Mouse (Mus musculus) neural tube, embryonic 15.5 days (tissue): ENCODE measurements around the gene Smg6. TPM values are rescaled to one million over a fixed set of nuclear protein-coding genes. Genes with fewer than 3 reads are reported as not detected.

Experiments
- ATAC-seq: fragments of 200-750 bp; cut with Nextera tagmentation; 2 replicates; pipeline ENCODE4 v1.8.0; 2017; ENCODE audit warnings: mild to moderate bottlenecking, moderate TSS enrichment, moderate library complexity; ENCODE audit not compliant: low FRiP score
- H3K27ac ChIP-seq: fragments of 300-500 bp; sonication (generic); replicated peaks from 2 replicates; pipeline ENCODE4 v1.5.1; 2015; ENCODE audit warnings: mild to moderate bottlenecking, inconsistent platforms
- H3K27me3 ChIP-seq: fragments of 300-500 bp; sonication (generic); replicated peaks from 2 replicates; pipeline ENCODE4 v1.6.1; 2015; ENCODE audit warnings: inconsistent platforms
- H3K36me3 ChIP-seq: fragments of 300-500 bp; sonication (generic); 2 replicates; pipeline ENCODE4 v1.6.1; 2015; ENCODE audit warnings: inconsistent platforms
- H3K4me1 ChIP-seq: fragments of 300-500 bp; sonication (generic); 2 replicates; pipeline ENCODE4 v1.6.1; 2015; ENCODE audit warnings: inconsistent platforms
- H3K4me2 ChIP-seq: fragments of 300-500 bp; sonication (generic); 2 replicates; pipeline ENCODE4 v1.6.1; 2015; ENCODE audit warnings: inconsistent platforms, mild to moderate bottlenecking, moderate library complexity
- H3K4me3 ChIP-seq: fragments of 300-500 bp; sonication (generic); replicated peaks from 2 replicates; pipeline ENCODE4 v1.5.1; 2015; ENCODE audit warnings: mild to moderate bottlenecking, inconsistent platforms
- H3K9ac ChIP-seq: fragments of 300-500 bp; sonication (generic); replicated peaks from 2 replicates; pipeline ENCODE4 v1.6.1; 2015; ENCODE audit warnings: mild to moderate bottlenecking, inconsistent platforms
- H3K9me3 ChIP-seq: fragments of 300-500 bp; sonication (generic); replicated peaks from 2 replicates; pipeline ENCODE4 v1.6.1; 2016; ENCODE audit warnings: inconsistent platforms
- WGBS: fragments of 180-500 bp; shearing (Covaris S2); methylation state at CpG from one replicate; pipeline ENCODE4 v1.1.7; 2015; ENCODE audit warnings: mixed read lengths; 5-methylcytosine and 5-hydroxymethylcytosine counted together
- polyA plus RNA-seq: library from polyadenylated mRNA; unstranded; fragments of >200 nt; fragmentation: Nextera tagmentation; extraction: Ambion mirVana; gene quantifications from 2 replicates; pipeline ENCODE4 v1.2.1, GENCODE M21; 2015

Gene Smg6
- polyA plus RNA-seq, 1 experiment from 2014 or later, result 13.3 TPM

- no peak for ATAC-seq
- H3K27ac ChIP-seq, result peak overlapping the region; percentile 63
- H3K9me3 ChIP-seq, result no peaks in the 10 kb centered on the region
- H3K4me2 ChIP-seq, result no peak overlapping the region
- 35% methylated on average over 11 of the region's 11 CpGs for WGBS
- H3K4me3 ChIP-seq, result no peak overlapping the region
- no peaks in the 10 kb centered on the region for H3K27me3 ChIP-seq
- peaks cover 20% of the 10 kb centered on the region for H3K36me3 ChIP-seq
- peaks cover 38% of the 10 kb centered on the region for H3K4me1 ChIP-seq
- no peak overlapping the region for H3K9ac ChIP-seq
Observed at GRCm38 (mm10) chr11:75139122-75139963, 213.7 kb downstream of the Smg6 start.

GRCm38 (mm10) chr11:75140431-75140830 lies 214.8 kb downstream of the Smg6 start:
- Histone ChIP-seq H3K27ac (peak overlapping the region; percentile 68; the same call in 1 of the 2 replicates), H3K27me3 (no peaks in the 10 kb centered on the region), H3K4me2 (no peak overlapping the region), H3K4me1 (peaks cover 27% of the 10 kb centered on the region), H3K4me3 (no peak overlapping the region), H3K9ac (no peak overlapping the region), H3K9me3 (no peaks in the 10 kb centered on the region), H3K36me3 (peaks cover 23% of the 10 kb centered on the region)
- ATAC-seq, result no peak
- WGBS, result 81% methylated on average over 5 of the region's 5 CpGs

- Histone ChIP-seq H3K4me2 (no peak overlapping the region), H3K36me3 (peaks cover 21% of the 10 kb centered on the region), H3K9ac (no peak overlapping the region), H3K27ac (no peak overlapping the region), H3K27me3 (no peaks in the 10 kb centered on the region), H3K9me3 (no peaks in the 10 kb centered on the region), H3K4me1 (peaks cover 25% of the 10 kb centered on the region), H3K4me3 (no peak overlapping the region)
- no peak for ATAC-seq
- WGBS, result 79% methylated on average over 3 of the region's 3 CpGs
Observed at GRCm38 (mm10) chr11:75141038-75141437, 215.4 kb downstream of the Smg6 start.

GRCm38 (mm10) chr11:75141913-75142312 lies 216.3 kb downstream of the Smg6 start:
- Histone ChIP-seq H3K27me3 (no peaks in the 10 kb centered on the region), H3K9ac (no peak overlapping the region), H3K4me3 (no peak overlapping the region), H3K36me3 (peaks cover 19% of the 10 kb centered on the region), H3K4me1 (peaks cover 25% of the 10 kb centered on the region), H3K27ac (no peak overlapping the region; the same call in 1 of the 2 replicates), H3K9me3 (no peaks in the 10 kb centered on the region), H3K4me2 (no peak overlapping the region)
- 74% methylated on average over 1 of the region's 1 CpGs for WGBS
- no peak for ATAC-seq

GRCm38 (mm10) chr11:75142749-75143148 lies 217.1 kb downstream of the Smg6 start:
- WGBS, result 89% methylated on average over 4 of the region's 4 CpGs
- H3K4me3 ChIP-seq, result no peak overlapping the region
- H3K27ac ChIP-seq, result no peak overlapping the region
- no peaks in the 10 kb centered on the region for H3K27me3 ChIP-seq
- H3K9me3 ChIP-seq, result no peaks in the 10 kb centered on the region
- no peak overlapping the region for H3K4me2 ChIP-seq
- peaks cover 33% of the 10 kb centered on the region for H3K4me1 ChIP-seq
- peaks cover 19% of the 10 kb centered on the region for H3K36me3 ChIP-seq
- no peak overlapping the region for H3K9ac ChIP-seq
- no peak for ATAC-seq

GRCm38 (mm10) chr11:75145841-75146240 lies 220.2 kb downstream of the Smg6 start:
- ATAC-seq, result no peak
- peaks cover 22% of the 10 kb centered on the region for H3K4me1 ChIP-seq
- H3K4me3 ChIP-seq, result no peak overlapping the region
- no peak overlapping the region for H3K9ac ChIP-seq
- no peak overlapping the region for H3K4me2 ChIP-seq
- no peak overlapping the region for H3K27ac ChIP-seq
- H3K27me3 ChIP-seq, result no peaks in the 10 kb centered on the region
- H3K36me3 ChIP-seq, result peaks cover 28% of the 10 kb centered on the region
- H3K9me3 ChIP-seq, result no peaks in the 10 kb centered on the region
- WGBS, result 80% methylated on average over 2 of the region's 2 CpGs

GRCm38 (mm10) chr11:75147106-75147845 lies 221.7 kb downstream of the Smg6 start:
- H3K4me2 ChIP-seq, result no peak overlapping the region
- ATAC-seq, result peak; percentile 82
- H3K9me3 ChIP-seq, result no peaks in the 10 kb centered on the region
- no peak overlapping the region for H3K4me3 ChIP-seq
- peaks cover 28% of the 10 kb centered on the region for H3K36me3 ChIP-seq
- H3K27me3 ChIP-seq, result no peaks in the 10 kb centered on the region
- no peak overlapping the region for H3K9ac ChIP-seq
- peaks cover 18% of the 10 kb centered on the region for H3K4me1 ChIP-seq
- H3K27ac ChIP-seq, result peak overlapping the region; percentile 74
- 10% methylated on average over 11 of the region's 11 CpGs for WGBS

GRCm38 (mm10) chr11:75147846-75148168 lies 222.2 kb downstream of the Smg6 start:
- Histone ChIP-seq H3K9ac (no peak overlapping the region), H3K4me2 (no peak overlapping the region), H3K4me1 (peaks cover 18% of the 10 kb centered on the region), H3K36me3 (peaks cover 27% of the 10 kb centered on the region), H3K9me3 (no peaks in the 10 kb centered on the region), H3K27ac (peak overlapping the region; percentile 74), H3K4me3 (no peak overlapping the region), H3K27me3 (no peaks in the 10 kb centered on the region)
- ATAC-seq, result peak; percentile 42; the same call in 1 of the 2 replicates
- WGBS, result 27% methylated on average over 3 of the region's 3 CpGs

- H3K4me2 ChIP-seq, result no peak overlapping the region
- WGBS, result 90% methylated on average over 10 of the region's 11 CpGs
- peak overlapping the region; percentile 74 for H3K27ac ChIP-seq
- peaks cover 21% of the 10 kb centered on the region for H3K36me3 ChIP-seq
- no peak overlapping the region for H3K9ac ChIP-seq
- H3K4me3 ChIP-seq, result no peak overlapping the region
- H3K4me1 ChIP-seq, result peaks cover 18% of the 10 kb centered on the region
- H3K27me3 ChIP-seq, result no peaks in the 10 kb centered on the region
- ATAC-seq, result no peak
- no peaks in the 10 kb centered on the region for H3K9me3 ChIP-seq
Observed at GRCm38 (mm10) chr11:75148332-75149035, 222.9 kb downstream of the Smg6 start.

- H3K9me3 ChIP-seq, result no peaks in the 10 kb centered on the region
- no peaks in the 10 kb centered on the region for H3K27me3 ChIP-seq
- no peak for ATAC-seq
- WGBS, result 60% methylated on average over 1 of the region's 1 CpGs
- H3K4me1 ChIP-seq, result peaks cover 18% of the 10 kb centered on the region
- H3K9ac ChIP-seq, result no peak overlapping the region
- no peak overlapping the region for H3K4me2 ChIP-seq
- no peak overlapping the region for H3K4me3 ChIP-seq
- peaks cover 9% of the 10 kb centered on the region; the same call in 1 of the 2 replicates for H3K36me3 ChIP-seq
- no peak overlapping the region for H3K27ac ChIP-seq
Observed at GRCm38 (mm10) chr11:75150346-75150745, 224.7 kb downstream of the Smg6 start.

GRCm38 (mm10) chr11:75152603-75153557 lies 227.3 kb downstream of the Smg6 start:
- Histone ChIP-seq H3K9me3 (no peaks in the 10 kb centered on the region), H3K9ac (no peak overlapping the region), H3K4me2 (no peak overlapping the region), H3K4me3 (no peak overlapping the region), H3K27me3 (no peaks in the 10 kb centered on the region), H3K36me3 (peaks cover 14% of the 10 kb centered on the region; the same call in 1 of the 2 replicates), H3K4me1 (peaks cover 10% of the 10 kb centered on the region), H3K27ac (peak overlapping the region; percentile 45)
- ATAC-seq, result no peak
- 76% methylated on average over 18 of the region's 18 CpGs for WGBS
